Mouse (Mus musculus) kidney, postnatal 4 days (tissue): ENCODE measurements at regions not wholly inside any gene's neighbourhood (a gene's known extent, or its start where the extent isn't known, plus 50 kb on each side); places are given as distances from the start of the nearest gene placed in this dataset.

Experiments
- DNase-seq, 2 experiments: peaks; one replicate each; pipeline ENCODE4 v3.0.0; 2021; ENCODE audit warnings: mixed read lengths in 2 of 2

GRCm38 (mm10) chr12:107658821-107659220 lies 170.4 kb downstream of the 3110018I06Rik start:
- no peak for DNase-seq

GRCm38 (mm10) chr12:107662624-107663023 lies 174.2 kb downstream of the 3110018I06Rik start:
- no peak for DNase-seq

- no peak for DNase-seq
These were observed 179.4 kb downstream of the 3110018I06Rik start for GRCm38 (mm10) chr12:107667836-107668235.

DNA sequence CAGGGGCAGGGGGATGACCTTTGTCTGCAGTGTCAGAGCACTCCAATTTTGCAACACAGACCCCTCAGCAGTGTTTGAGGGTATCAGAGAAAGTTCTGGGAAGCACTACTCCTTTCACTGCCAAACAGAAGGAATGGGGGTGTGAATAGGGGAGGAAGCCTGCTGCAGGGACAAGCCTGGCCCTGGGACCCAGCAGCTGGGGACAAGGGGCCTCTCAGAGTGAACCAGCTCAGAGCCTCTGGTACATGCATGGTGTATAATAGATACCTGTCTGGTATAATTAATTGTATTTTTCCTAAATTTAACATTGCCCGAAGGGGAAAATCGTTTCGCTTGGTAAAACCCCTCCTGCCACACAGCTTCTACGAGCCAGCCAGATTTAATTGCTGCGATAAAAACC lies 180.6 kb downstream of the 3110018I06Rik start:
- no peak for DNase-seq

DNA sequence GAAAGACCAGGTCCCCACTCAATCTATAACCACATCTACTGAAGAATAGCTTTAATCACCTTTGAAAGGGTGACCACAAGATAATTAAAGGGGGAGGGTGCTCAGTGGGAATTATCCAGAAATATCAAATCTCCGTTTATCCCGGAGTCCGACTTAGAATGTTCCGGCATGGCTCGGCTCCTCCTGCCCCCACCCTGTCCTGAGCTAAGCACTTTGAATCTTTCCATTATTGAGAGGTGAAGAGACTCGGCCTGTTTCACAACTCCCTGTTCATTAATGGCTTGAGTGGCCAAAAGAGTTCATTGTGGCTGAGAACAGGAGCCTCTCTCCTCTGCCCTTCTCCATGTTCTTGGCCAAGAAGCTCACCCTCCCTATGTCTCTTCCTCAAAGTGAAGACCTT lies 181.0 kb downstream of the 3110018I06Rik start:
- DNase-seq: no peak

DNA sequence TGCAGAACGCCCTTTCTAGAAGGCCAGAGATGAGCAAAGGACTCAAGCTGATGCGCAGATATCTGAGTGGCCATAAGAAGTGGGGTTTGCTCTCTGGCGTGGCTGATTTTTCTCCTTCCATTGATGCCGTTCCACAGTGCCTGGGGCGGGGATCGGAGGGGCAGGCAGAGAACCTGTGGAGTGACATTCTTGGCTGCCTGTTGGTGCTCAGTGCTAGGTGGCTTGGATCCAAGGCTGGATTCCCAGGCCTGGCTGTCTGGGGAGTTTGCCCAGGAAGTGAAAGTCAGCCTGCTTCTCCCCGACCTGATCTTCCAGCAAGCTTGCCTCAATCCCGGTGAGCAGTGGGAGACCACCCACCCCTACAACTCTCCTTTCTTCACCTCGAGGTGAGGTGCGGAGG lies 181.5 kb downstream of the 3110018I06Rik start:
- peak; percentile 26 to 51 for DNase-seq

DNA sequence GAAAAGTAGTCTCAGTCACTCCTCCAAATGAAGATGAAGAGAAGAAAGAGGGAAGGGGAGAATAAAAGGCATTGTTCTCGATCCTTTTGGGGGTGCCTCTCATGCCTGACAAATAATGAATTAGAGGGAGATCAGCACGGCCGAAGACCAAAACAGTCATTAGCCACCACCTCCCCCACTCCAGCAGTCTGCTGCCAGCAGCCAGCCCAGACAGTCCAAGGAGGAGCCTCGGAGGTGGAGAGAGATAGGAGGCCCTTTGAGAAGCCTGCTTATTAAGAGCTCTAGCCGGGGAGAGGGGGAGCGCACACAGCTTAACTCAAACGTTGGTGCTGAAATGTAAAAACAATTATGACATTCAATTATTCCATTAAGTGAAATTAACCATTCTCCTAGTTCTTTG lies 188.6 kb downstream of the 3110018I06Rik start:
- DNase-seq: no peak

GRCm38 (mm10) chr12:107687447-107687846 lies 199.0 kb downstream of the 3110018I06Rik start:
- no peak for DNase-seq

GRCm38 (mm10) chr12:107689418-107689817 lies 201.0 kb downstream of the 3110018I06Rik start:
- DNase-seq: no peak

GRCm38 (mm10) chr12:107690061-107690460 lies 201.6 kb downstream of the 3110018I06Rik start:
- no peak for DNase-seq

DNA sequence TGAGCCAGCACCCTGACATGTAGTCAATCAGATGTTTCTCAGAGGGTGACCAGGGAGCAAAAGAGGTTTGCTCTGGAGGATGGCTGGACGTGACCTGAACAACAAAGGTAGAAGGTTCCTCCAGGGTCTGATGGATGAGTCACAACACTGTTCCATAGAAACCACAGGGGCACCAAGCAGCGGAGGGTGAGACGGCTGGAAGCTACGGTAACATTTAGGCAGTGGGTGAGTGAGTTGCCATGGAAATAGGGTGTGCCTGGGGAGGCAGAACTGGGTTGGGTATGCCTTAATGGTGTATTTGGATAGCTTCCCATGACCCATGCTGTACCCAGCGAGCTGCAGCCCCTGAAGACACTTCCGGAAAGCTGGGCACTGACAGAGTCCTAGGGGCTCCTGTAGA lies 205.3 kb downstream of the 3110018I06Rik start:
- DNase-seq: no peak

- no peak for DNase-seq
These were observed 206.6 kb downstream of the 3110018I06Rik start for GRCm38 (mm10) chr12:107695014-107695413.

DNA sequence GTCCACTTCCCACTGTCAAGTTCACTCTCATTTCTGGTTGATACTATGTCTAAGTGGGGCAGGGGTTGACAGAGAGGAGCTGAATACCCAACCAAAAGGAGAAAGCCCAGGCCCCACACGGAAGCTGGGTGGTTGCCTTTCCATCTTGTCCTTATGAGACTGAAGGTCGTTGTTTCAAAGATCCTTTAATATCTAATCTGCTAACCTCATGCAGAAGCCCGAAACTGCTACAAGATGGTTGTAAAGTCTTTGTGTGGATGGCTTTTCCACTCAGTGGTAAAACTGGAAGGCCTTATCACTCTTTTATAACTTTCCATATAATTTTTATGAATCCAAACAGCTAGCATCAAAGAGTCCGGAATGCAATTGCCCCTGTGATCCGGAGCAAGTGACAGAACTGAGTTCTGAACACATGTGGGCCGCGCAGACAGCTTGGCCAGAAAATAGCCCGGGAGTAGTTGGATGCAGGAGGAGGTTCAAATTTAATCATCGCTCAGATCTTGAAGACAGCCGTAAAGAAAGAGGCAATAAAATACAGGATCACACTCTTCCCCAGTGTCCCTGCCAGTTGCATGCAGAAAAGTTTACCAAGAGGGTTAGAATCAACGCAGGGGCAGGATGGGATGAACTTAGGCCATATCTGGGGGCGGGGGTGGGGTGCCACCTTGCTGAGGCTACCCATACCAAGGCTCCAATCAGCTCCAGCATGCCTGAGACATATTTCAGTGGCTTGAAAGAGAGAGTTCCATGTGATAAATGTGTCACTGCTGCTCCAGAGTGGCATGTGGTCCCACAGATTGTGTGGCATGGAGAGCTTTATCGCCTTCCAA lies 207.2 kb downstream of the 3110018I06Rik start:
- DNase-seq: no peak

GRCm38 (mm10) chr12:107700317-107700716 lies 211.9 kb downstream of the 3110018I06Rik start:
- peak in 1 of 2 experiments; percentile 21 for DNase-seq

- DNase-seq: peak in 1 of 2 experiments; percentile 11
These were observed 212.6 kb downstream of the 3110018I06Rik start for GRCm38 (mm10) chr12:107700868-107701597.

DNA sequence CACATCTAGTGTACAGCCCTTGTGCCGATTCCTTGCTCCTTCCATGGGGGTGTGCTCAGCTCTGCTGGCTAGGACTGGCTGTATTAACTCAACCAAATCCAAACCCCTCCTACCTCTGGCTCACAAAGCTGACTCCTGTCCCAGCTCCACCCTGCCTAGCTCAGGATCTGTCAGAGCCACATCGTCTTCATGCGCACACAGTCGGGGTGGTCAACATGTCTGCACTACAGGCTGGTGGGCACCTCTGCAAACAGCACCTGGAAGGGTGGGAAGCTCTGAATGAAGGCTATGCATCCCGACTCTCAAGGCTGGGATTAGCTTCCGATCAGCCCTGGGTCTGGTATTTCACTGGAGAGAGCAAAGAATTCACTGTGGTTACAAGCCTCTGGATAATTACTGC lies 220.4 kb downstream of the 3110018I06Rik start:
- DNase-seq: no peak

DNA sequence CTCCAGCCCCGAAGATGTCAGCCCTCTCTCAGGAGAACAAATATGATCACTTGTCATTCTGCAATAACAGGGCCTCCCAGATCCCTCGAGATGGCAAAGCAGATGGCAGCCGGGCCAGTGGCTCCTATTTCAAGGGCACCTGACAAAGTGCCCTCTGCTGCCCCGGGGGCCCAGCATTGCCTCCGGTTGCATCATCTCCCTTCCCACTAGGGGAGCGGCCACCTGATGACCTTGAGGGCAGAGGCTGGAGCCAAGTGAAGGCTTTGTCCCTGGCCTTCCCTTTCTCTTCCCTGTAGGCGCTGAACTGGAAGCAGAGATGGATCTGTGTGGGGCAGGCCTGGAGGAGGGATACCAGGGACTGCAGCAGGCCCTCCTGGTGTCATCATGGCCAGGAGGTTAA lies 222.6 kb downstream of the 3110018I06Rik start:
- no peak for DNase-seq

GRCm38 (mm10) chr12:107711675-107712074 lies 223.2 kb downstream of the 3110018I06Rik start:
- no peak for DNase-seq

GRCm38 (mm10) chr12:107713191-107713590 lies 224.8 kb downstream of the 3110018I06Rik start:
- no peak for DNase-seq

DNA sequence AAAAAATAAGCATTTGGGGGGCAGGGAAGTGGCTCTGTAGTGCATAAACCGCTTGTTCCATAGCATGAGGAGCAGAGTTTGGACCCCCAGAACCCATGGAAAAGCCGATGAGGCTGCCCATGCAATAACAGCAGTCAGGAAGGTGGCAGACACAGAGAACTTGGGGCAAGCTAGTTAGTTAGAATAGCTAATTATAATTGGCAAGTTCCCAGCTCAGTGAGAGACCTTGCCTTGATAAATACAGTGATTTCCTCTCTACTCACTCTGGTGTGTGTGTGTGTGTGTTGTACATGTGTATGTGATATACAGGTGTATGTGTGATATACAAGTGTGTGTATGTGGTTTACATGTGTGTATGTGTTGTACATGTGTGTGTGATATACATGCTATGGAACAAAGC lies 226.4 kb downstream of the 3110018I06Rik start:
- no peak for DNase-seq

GRCm38 (mm10) chr12:107715871-107716270 lies 227.4 kb downstream of the 3110018I06Rik start:
- DNase-seq: peak; percentile 19 to 32

DNA sequence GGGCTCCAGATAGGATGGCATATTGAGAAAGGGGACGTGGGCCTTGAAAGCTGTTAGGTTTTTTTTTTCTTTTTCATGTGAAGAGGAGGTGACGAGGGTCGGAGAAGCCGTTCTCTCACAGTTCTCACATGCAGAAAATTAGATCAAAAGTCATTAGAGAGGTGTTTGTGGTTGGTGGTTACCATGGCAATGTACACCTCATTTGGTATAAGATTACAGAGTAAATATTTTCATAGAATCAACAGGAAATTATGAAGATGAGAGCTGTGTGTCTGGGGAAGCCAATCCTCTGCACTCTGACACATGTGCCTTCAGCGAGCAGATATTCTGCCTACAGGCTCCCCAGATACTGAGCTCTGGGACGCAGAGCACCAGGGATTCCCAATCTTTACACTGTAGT lies 232.5 kb downstream of the 3110018I06Rik start:
- no peak for DNase-seq

DNA sequence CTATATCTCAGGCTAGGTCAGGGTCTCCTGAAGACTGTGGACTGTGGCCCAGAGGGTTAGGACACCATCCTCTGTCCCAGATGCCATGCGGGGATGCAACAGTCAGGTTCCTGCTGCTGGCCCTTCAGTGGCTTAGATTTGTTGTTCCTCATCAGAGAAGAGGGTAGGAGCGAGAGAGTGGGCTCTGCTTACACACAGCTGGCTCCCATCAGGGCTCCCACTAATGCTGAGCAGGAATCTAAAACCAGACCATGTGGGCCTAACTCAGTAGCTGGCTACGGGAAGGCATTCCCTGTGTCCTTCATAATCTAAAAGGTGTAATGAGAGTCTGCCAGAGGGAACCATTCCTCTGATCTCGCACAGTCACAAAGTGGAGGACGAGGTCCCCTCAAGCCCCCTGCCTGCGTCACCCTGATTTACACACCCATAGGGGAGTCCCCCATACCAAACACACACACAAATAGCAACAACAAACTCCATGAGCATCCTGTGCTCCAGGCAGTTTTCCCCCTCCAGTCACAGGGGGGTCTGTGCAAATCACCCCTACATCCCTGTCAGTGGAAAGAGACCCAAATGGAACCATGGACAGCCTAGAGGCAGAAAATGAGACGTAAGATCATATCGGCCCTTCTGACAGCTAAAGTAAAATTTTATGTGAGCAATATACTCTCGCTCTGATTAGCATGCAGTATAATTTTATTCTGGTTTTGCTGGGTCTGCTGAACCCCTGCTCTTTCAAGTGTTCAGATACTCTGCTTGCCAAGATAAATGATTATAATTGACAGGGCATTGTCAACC lies 234.8 kb downstream of the 3110018I06Rik start:
- peak; percentile 38 to 48 for DNase-seq
